Mouse (Mus musculus): ENCODE data around the gene Plcl2.
A peak's percentile ranks its signal among the peaks of the same experiment; 100 is the strongest.

Gene Plcl2

DNA sequence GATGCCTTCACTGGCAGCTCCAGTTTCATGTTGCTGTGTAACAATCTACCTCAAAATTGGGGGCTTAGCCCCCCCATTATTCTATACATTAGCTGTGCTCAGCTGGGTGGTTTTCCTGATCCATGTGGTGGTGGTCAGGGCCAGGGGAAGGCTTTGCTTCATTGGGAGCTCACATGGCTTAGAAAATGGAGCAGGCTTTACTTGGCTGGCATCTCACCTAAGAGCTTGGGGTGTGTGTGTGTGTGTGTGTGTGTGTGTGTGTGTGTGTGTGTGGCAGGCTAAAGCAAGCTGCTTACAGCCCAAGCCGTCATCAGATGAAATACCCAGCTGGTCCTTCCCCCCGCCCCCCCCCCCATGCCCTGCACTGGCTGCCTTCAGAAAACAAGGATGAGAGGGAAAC, 169.5 kb downstream of the Plcl2 start:
- DNase-seq, result peak; percentile 89

DNA sequence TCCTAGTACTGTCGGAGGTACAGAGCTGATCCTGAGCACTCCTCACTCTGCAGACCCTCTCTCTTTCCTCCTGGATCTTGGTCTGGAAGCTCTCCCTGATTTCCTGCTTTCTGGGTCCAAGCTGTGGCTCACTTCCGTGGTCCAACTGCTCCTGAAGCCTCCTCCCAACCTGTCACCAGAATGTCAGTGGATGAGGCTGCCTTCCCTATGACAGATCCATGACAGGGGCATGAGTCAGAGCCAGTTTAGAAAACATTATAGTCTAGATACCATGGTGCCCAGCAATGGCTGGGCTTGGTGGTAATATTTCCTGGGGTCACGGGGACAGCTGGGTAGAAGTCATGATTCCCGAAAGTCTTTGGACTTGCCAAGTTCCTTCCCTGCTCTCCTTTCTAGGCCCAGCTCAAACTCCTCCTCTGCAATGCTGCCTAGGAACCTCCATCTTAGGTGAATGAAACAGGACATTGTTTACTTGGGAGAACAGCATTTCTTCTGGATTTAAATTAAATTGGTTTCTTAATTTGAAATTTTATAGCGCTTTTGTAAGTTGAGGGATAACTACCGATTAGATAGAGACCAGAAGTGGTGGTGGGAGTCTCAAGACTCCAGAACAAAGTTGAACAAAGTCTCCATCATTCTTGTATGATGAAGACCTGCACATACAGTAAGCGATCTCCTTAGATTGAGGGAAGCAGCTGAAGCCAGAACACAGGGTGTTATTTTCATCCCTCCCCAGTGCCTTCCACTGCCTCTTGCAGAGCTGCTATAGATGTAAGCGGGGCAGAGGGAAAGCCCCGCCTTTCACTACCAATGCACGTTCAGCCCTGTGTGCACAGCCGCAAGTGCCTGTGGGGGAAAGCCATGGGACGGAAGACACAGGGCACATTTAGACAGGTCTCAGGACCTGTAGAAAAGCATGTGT, 170.7 kb downstream of the Plcl2 start:
- no peak for DNase-seq

DNA sequence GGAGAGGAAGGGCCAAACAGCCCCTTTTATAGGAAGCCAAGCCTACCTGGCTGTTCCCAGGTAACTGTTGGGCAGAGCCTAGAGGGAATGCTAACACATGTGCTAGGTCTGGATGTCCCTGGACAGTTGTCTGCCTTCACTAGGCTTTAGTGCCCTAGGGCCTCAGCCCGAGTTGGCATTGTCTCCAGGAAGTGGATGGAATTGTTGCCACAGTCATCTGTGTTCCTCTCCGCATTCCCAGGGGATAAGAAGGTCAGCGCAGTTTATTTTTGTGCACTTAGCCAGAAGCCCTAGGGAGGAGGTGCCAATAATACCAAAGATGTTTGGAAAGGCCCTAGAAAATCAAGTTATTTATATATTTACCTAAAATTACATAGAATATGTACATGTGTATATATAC, 173.5 kb downstream of the Plcl2 start:
- peak; percentile 93 for DNase-seq

DNA sequence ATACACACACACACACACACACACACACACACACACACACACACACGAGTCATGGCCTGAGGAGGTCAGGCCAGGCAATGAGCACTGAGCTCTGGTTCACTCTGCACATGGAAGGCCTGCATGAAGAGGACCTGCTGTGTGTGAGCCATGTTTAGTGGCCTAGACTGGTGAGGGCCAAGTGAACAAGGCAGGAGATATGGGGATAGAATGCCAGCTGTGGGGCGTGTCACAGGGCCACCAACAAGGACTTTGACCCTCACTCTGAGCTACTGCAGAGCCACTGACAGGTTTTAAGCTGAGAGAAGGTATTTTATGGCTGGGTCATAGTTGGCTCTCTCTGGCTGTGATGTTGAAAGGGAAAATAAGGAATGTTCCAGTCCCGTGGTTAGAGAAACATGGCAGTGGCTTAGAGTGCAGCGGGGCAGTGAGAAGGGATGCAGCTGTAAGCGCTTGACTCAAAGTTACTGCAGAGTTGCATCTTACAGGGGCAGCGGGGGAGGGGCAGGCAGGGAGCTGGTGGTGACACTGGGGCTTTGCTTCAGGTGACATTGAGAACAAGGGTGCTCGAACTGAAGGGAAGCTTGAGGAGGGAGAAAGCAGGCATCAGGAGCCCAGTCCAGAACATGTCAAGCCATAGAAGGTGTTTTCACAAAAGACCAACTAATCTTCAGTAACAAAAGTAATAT, 175.9 kb downstream of the Plcl2 start:
- no peak for DNase-seq

DNA sequence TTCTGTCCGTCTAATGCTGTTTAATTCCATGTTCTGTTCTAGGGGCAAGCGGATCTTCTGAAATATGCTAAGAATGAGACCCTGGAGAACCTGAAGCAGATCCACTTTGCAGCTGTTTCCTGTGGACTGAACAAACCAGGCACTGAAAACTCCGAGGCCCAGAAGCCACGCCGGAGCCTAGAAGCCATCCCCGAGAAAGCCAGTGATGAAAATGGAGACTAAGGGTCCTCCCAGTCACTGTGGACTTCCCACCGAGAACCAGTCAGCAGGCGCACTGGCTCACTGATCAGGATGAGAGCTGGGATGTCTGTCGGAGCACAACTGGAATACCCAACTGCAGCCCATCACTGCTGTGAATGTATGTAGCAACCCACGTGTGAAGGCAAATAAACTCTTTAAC, 178.5 kb downstream of the Plcl2 start:
- no peak for DNase-seq

DNA sequence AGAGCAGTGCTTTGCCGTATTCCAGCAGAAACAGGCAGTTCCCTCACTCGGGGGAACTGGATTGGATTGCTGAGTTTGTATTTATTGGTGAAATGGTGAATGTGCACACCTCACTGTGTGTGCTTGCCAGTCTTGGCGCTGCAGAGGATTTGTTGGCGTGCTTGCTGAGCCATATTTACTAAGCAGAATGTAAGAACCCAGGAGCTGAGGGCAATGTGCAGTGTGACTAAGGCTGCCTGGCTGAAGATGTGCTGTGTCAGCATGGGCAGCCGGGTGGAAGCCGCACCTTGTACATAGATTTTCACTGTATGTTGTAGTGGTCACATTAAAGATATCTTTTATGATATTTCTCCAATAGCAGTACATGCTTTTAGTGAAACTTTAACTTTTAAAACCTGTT, 178.9 kb downstream of the Plcl2 start:
- no peak for DNase-seq

DNA sequence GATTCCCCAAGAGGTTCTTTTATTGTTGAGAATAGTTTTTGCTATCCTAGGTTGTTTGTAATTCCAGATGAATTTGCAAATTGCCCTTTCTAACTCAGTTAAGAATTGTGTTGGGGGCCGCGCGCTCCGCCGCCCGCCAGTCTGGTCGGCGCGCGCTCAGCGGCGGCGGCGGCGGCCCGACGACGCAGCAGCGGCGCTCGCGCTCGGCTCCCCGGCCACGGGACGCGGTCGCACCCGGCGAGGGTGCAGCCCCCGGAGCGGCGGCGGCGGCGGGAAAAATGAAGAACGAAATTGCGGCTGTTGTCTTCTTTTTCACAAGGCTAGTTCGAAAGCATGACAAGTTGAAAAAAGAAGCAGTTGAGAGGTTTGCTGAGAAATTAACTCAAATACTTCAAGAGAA, 189.2 kb downstream of the Plcl2 start:
- DNase-seq, result peak; percentile 44

DNA sequence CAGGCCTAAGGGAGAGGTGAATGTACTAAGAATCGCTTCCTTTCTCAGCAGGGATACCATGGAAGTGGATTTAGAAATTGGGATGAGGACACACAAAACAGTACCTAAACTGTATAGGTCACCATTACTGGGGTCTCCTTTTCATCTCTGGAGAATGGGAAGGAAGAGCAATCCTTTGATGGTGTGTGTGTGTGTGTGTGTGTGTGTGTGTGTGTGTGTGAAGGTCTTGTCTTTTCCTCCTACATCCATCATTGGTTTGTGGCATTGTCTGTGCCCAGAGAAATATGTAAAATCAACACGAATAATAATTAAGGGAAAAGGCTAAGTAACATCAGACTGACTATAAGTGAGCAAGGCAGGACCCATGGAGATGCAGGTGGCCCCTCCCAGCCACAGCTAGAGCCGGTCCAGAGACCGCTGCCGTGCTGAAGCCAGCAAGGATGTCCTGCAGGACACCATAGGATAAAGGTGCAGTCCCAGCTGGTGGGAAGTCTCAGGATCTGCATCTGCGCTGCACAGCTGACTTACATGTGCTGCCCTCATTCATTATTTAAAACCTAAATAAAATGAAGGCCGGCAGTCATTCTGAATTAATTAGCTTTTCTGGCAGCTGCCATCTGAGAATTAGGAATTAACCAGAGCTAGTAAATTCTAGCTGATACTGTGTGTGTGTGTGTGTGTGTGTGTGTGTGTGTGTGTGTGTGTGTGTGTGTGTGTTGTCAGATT, 201.5 kb downstream of the Plcl2 start:
- peak; percentile 40 for DNase-seq

DNA sequence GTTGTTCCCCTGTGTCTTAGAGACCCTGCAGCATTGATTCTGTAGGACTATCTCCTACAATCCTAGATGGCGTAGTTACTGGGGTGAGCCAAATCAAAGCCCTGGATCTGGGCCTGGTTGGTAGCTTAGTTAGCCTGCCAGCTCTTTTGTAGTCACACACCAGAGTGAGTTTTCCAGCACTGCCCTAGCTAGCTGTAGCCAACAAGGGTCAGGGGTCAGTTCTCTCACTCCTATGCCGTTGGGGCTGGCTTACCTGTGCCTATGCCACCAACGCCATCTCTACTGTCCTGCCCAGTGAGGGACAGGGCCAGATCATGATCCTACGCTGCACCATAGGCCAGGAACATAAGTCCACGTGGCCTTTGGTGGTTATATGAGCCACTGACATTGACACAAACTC, 208.4 kb downstream of the Plcl2 start:
- DNase-seq, result peak; percentile 82

DNA sequence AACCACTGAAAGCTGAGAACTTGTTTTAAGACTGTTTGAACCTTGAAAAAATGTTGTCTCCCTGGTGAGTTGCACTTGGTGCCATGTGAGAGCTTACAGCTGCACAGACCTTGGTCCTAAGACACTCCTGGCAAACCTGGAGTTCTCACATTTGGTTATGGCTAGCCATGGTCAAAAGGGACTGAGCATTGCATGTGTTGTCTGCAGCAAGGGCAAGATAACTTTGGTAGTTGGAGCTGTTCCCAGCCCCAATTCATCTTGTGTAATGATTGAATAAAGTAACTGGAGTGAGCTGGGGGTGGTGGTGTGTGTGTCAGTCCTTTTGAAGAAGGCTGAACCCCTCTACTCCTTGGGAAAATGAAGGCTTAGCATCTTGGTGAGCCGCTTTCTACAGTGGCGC, 215.2 kb downstream of the Plcl2 start:
- peak; percentile 89 for DNase-seq

DNA sequence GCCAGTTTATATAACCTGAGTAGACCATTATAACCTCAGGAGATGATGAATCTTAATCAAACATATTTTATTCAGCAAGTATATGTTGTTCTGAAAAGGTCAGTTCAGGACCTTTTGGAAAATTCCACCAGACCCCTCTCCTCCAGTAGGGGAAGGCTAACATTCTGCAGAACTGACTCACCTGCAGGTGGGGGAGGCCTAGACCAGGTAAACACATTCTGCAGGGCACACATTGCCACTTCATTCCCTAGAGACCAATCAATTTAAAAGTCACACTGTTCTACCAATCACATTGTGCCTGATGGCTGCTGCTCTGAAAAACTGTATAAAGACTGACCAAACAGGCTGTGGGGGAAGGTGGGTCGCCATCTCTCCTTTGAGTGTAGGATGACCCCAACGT, 217.1 kb downstream of the Plcl2 start:
- DNase-seq, result no peak

DNA sequence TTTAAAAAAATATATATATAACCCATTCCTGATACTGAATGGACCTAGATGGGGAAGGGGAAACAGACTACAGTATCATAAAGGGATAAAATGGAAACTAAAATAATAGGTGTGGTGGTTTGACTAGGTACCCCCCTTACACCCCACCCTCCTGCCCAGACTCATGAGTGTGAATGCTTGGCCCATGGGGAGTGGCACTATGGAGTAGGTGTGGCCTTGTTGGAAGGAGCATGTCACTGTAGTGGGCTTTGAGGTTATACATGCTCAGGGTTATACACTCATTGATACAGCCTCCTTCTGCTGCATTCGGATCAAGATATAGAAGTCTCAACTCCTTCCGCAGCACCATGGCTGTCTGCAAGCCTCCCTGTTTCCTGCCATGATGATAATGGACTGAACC, 219.8 kb downstream of the Plcl2 start:
- DNase-seq, result peak; percentile 91

DNA sequence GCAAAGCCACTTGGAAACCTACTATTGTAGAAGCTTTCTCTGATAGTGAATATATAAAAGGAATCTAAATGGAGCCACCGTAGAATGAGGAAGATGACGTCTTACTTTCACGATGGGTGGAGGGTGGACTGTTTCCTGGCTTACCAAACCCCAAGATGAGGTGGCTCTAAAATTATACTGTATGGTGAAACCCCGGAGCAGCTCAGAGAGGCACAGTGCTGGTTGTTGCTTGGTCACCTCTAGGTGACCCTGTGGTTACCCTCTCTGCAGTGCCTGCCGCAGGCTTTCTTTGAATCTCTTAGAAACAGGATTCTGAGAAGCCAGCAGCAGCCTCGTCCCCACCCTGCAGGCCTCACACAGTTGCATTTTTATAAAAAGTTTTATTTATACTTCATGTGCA, 220.4 kb downstream of the Plcl2 start:
- DNase-seq, result peak; percentile 92

DNA sequence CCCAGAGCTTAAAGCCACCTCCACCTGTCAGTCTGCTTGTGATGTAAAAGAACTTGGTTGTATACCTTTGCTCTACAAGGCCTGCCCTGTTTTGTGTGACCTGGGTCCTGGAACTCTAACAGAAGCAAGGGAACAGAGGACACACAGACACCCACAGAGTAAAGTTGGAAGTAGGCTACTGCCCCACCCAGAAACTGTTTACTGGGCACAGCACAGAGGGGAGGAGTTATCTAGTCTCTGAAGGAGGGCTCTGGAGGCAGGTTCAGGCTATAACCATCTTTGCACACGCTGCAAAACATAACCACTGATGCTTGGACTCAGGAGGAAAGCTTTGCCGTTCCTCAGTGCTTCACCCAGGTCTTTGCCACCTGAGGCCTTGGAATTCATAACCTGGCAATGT, 221.7 kb downstream of the Plcl2 start:
- DNase-seq, result peak; percentile 94

DNA sequence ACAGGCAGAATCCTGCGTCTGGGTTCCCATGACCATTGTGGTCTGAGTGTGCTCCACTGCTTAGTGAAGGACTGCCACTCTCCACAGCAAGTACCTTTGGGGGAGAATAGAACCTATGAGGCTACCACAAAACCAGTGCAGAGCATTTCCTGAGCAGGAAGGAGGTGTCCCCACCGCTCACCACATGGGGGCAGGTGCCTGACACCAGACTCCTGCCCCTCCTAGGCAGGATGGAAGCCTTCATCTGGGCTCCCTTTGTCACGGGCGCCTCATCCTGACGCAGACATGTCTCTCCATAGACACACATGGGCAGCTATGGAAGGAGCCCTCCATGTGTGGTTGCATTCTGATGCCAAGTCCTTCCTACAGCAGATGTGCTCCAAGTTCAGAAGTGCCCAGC, 222.7 kb downstream of the Plcl2 start:
- DNase-seq, result peak; percentile 86

DNA sequence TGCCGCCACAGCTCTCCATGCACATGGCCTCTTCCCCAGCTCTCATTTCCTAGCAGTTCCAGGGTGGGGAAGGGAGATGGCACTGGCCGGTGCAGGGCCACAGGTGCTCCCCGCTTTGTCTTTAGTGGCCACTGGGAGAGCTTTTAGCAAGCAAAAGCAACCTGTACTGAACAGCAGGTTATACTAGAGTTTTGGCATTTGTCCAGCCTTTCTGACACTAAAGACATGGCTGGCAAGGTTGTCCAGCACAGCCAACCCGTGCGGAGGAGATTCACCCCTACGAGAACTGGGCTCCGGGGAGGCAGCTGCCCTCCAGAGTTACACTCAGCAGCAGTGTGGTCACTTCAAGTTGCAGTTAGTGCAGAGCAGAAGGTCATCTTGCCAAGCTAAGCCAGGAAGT, 224.2 kb downstream of the Plcl2 start:
- DNase-seq, result peak; percentile 87

DNA sequence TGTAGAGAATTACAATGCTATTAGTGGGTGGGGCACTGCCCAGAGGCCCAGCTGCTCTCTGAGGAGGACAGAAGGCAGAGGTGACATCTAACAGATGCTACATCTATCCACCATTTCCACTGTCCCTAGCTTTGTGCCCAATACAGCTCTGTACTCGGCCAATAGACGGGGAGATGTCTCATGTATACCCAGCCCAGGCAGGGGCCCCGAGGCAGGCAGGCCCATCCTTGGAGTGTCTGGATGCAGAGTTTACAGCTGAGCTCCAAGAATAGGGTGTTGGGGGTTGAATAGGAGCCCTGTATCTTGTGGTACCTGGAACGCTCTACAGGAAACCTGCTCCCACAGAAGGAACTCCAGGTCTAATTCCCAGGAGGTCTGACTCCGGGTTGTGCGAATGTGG, 225.6 kb downstream of the Plcl2 start:
- peak; percentile 91 for DNase-seq

DNA sequence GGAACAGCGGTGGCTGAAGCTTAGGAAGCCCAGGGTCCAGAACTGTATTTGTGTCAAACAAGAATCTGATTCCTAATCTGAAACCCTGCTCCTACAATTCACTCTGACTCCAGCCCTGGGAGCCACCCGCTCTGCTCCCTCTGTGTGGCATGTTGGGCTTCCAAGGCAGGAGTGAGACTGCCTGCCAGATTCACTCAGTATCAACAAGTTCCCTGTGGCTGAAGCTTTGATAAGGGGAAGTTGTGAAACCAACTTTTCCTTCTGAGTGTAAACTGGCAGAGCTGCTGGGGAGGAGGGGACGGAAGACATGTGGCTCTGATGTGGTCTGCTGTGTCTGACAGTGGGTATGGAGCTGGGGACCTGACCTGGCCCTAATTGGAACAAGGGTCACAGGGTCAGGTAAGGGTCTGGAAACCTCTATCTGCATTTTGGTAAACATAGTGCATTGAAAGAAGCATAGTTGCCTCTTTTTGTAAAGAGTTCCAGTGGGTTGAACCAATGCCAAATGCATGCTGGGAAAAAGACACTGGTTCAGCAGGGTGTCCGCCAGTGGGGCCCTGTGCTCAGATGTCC, 226.3 kb downstream of the Plcl2 start:
- peak; percentile 98 for DNase-seq

DNA sequence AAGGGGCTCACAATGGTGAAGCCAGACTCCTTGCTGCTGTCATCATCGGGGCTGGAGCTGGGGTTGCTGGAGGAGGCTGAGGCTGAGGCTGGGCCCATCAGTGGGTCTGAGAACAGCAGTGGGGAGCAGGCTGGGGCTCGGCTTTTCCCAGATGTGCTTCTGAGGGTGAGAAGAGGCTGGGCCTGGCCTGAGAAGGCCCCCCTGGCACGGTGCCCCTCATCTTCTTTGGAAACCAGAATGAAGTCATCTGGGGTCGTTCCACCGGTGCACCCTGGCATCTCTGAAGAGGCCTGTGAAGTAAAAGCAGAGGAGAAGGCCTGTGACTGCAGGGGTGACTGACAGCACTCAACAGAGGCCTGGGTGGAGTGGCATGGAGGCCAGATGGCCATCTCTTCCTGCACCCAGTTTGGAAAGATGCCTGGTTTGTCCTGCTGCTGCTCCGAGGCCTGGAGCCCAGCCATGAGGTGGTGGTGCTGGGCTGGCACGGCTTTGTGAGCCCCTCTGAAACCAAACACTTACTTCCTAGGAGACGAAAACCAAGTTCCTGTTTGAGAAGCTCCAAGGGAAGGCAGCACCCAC, 226.8 kb downstream of the Plcl2 start:
- DNase-seq, result peak; percentile 96

DNA sequence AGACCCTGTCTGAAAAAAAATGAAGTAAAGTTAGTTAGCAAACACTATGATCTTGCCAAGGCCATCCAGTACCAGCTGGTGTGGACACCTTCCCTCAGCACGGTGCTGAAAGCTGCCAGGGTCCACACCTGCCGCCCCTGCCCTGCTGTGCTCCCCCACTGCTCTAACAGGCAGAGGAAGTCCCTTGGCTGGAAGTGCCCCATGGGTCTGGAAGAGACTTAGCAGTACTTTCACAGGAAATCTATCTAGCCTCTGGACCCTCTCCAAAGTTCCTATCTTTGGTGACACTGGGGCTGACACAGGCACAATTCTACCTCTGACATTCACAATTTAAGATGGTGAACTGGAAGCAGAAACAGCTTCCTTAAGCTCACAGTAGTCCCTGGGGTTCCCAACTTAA, 227.9 kb downstream of the Plcl2 start:
- DNase-seq, result peak; percentile 92
